Mouse (Mus musculus) erythroblast, embryonic 14.5 days (primary cell): ENCODE data around the gene Chrd.

ENCODE experiments used
- GATA1 ChIP-seq: IDR thresholded peaks from 2 replicates; pipeline ENCODE4 v1.6.1; 2012; ENCODE audit warnings: low read length, inconsistent platforms, mixed read lengths
- TAL1 ChIP-seq: IDR thresholded peaks from 3 replicates; pipeline ENCODE4 v1.6.1; 2012; ENCODE audit warnings: low read length, inconsistent platforms, mixed read lengths

- TF ChIP-seq GATA1 (no peak), TAL1 (no peak)
Measured at GRCm38 (mm10) chr16:20700036-20700435, 32.9 kb upstream of the Chrd start.
